Mouse (Mus musculus): ENCODE results near the gene Nova1.

Gene Nova1

DNA sequence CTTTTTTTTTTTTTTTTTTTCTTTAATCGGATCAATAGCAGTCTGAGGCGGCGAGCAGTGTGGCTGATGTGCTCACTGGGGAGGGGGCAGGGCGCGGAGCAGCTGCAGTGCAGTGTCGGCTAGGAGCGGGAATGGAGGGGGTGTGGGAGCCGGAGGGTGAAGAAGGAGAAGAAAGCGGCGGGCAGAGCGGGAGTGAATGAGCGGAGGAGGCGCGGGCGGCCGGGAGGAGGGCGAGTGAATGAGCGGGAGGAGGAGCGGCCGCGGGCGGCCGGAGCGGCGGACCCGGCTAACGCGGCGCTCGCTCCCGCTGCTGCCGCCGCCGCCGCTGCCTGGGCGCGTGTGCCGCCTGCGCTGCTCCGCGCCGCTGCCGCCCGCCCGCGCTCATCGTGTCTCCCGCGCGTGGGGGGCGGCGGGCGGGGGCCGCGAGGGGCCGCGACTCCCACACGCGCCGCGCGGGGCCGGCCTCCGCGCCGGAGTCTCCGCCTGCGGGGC lies at the start of gene Nova1:
Gene Nova1 (minus strand): TSS at position 74 of the 492 bp plus-strand sequence.
- DNase-seq (ENCODE audit: low spot score in 2 of 2), result peak; percentile 90 to 91

DNA sequence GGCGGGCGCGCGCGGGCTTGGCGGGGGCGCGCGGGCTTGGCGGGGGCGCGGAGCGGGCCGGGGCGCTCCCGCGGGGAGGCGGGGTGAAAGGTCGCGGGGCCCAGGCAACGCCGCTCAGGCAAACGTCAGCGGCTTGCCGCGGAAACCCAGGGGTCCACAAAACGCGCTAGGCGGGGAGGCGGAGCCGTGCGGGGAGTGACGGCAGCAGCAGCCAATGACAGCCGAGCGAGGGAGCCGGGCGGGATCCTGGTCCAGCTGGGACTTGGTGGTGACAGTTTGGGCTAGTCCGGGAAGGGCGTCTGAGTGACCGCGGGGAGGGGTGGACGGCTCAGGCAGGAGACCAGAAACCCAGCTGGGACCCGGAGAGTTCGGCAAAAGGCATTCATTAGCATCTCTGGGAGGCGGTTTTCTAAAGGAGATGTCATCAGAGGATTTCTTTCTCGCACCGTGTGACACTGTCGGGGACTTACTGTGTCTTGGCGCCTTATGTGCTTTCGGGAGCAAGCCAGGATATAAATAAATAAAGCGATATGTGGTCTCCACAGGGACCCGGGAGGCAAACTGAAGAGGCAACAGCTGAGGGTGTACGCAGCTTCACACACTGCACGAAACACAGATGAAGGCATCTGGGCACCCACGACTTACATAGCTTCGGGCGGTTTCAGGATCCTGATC lies 756 bp upstream of the Nova1 start:
- DNase-seq (ENCODE audit: low spot score in 2 of 2), result peak; percentile 96 to 97

- peak; percentile 69 to 76 for DNase-seq (ENCODE audit: low spot score in 2 of 2)
Observed at GRCm38 (mm10) chr12:46818021-46818855, 491 bp downstream of the Nova1 start.

- peak in 1 of 2 experiments; percentile 20 for DNase-seq (ENCODE audit: low spot score in 2 of 2)
Observed at GRCm38 (mm10) chr12:46817211-46817803, 1.4 kb downstream of the Nova1 start.

- no peak for DNase-seq (ENCODE audit: low spot score in 2 of 2)
Observed at GRCm38 (mm10) chr12:46816291-46816690, 2.4 kb downstream of the Nova1 start.

- no peak for DNase-seq (ENCODE audit: low spot score in 2 of 2)
Observed at GRCm38 (mm10) chr12:46815697-46816096, 3.0 kb downstream of the Nova1 start.

GRCm38 (mm10) chr12:46814820-46815219 lies 3.9 kb downstream of the Nova1 start:
- DNase-seq (ENCODE audit: low spot score in 2 of 2), result no peak

DNA sequence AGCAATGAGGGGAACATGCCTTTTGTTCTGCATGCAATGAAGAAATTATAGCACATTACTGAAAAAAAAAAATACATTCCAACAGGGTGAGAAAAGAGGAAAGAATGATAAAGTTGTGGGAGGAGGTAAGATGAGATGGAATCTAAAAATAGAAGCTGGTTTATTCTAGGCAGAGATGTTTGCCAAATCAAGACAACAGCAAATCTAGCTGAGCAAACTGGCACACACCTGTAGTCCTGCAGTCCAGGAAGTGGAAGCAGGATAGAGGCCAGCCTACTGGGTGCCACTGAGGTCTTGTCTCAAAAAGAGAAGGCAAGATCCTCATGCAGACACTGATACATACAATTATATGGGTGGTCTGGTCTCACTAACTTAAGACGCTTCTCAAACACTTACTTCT lies 17.4 kb downstream of the Nova1 start:
- DNase-seq (ENCODE audit: low spot score in 2 of 2), result no peak

GRCm38 (mm10) chr12:46782301-46783280 lies 36.1 kb downstream of the Nova1 start:
- no peak for DNase-seq (ENCODE audit: low spot score in 2 of 2)

DNA sequence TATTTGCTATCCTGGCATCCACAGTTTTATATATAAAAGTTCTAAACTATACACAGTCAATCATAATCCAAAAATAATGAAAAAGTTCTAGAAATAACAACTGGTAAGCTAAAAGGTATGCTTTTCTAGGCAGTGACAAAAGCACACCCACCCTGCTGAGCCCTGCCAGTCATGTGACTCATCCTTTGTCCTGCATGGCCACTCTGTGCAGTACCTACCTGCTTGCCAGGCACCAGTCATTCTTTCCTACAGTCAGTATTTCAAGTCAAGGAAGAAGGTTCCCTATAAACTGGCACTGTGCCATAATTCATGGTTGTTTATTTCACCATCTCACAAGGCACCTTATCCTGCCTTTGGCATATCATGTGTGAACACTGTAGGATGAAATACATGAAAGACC lies 37.2 kb downstream of the Nova1 start:
- no peak for DNase-seq (ENCODE audit: low spot score in 2 of 2)

GRCm38 (mm10) chr12:46780983-46781382 lies 37.7 kb downstream of the Nova1 start:
- DNase-seq (ENCODE audit: low spot score in 2 of 2), result no peak

GRCm38 (mm10) chr12:46759450-46759849 lies 59.3 kb downstream of the Nova1 start:
- DNase-seq (ENCODE audit: low spot score in 2 of 2), result no peak

GRCm38 (mm10) chr12:46754325-46754848 lies 64.3 kb downstream of the Nova1 start:
- DNase-seq (ENCODE audit: low spot score in 2 of 2), result no peak

- no peak for DNase-seq (ENCODE audit: low spot score in 2 of 2)
Observed at GRCm38 (mm10) chr12:46753096-46753495, 65.6 kb downstream of the Nova1 start.

DNA sequence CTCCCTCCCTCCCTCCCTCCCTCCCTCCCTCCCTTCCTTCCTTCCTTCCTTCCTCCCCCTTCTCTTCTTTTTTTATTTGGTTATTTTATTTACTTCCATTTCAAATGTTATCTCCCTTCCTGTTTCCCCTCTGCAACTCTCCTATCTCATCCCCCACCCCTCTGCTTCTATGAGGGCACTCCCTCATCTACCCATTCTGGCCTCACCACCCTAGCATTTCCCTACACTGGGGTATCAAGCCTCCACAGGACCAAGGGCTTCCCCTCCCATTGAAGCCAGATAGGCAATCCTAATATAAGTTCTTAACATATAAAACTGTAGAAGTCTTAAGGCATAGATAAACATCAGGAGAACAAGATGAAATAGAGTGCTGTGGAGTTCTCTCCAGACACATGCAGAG lies 85.5 kb downstream of the Nova1 start:
- no peak for DNase-seq (ENCODE audit: low spot score in 2 of 2)

DNA sequence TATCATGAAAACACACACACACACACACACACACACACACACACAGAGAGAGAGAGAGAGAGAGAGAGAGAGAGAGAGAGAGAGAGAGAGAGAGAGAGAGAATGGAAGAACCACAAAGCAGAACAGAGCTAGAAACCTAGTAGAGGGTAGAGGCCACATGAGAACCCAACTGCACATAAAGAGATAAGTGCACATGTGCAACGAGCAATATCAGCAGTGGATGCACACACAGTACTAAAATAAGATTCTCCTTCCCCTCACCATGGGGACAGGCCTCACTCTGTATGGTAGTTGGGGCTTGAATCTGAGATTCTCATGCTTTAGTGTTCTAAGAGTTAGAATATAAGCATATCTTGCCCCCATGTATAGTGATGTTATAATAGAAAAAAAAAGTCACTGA lies 86.8 kb downstream of the Nova1 start:
- DNase-seq (ENCODE audit: low spot score in 2 of 2), result no peak

GRCm38 (mm10) chr12:46721914-46722313 lies 96.8 kb downstream of the Nova1 start:
- DNase-seq (ENCODE audit: low spot score in 2 of 2), result no peak

- no peak for DNase-seq (ENCODE audit: low spot score in 2 of 2)
Observed at GRCm38 (mm10) chr12:46719076-46719475, 99.7 kb downstream of the Nova1 start.

GRCm38 (mm10) chr12:46710094-46710493 lies 108.6 kb downstream of the Nova1 start:
- no peak for DNase-seq (ENCODE audit: low spot score in 2 of 2)

DNA sequence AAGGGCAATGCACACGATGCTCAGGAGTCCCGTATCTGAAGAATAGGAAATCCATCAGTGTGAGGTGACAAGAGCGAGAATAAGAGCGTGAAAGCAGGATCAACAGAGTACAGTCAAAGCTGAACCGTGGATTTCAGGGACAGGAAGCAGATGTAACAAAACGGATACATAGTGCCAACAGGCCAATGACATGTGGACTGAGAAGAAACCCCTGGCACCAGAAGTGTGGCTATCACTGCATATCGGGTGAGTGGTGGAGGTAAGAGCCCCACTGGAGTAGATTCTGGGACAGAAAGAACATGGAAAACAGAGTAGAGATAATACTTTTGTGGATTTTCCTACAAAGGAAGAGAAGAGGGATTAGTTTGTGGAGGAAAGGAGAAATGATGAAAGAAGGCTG lies 109.3 kb downstream of the Nova1 start:
- DNase-seq (ENCODE audit: low spot score in 2 of 2), result no peak

GRCm38 (mm10) chr12:46700202-46700601 lies 118.5 kb downstream of the Nova1 start:
- DNase-seq (ENCODE audit: low spot score in 2 of 2), result no peak
